Mouse (Mus musculus) olfactory bulb, adult 2 months (tissue): ENCODE measurements at regions not wholly inside any gene's neighbourhood (a gene's known extent, or its start where the extent isn't known, plus 50 kb on each side); places are given as distances from the start of the nearest gene placed in this dataset.

ENCODE experiments used
- CTCF ChIP-seq: fragments of 200-500 bp; IDR thresholded peaks from 2 replicates; pipeline ENCODE4 v1.5.1; 2012; ENCODE audit warnings: low read depth, mild to moderate bottlenecking, low read length, moderate library complexity; ENCODE audit not compliant: insufficient read depth
- POLR2A ChIP-seq: fragments of 200-500 bp; IDR thresholded peaks from 2 replicates; pipeline ENCODE4 v1.6.1; 2012; ENCODE audit warnings: mild to moderate bottlenecking, low read depth, low read length, moderate library complexity; ENCODE audit not compliant: insufficient read depth

GRCm38 (mm10) chr6:5550067-5550466 lies 54.0 kb upstream of the Pdk4 start:
- TF ChIP-seq POLR2A: no peak
- TF ChIP-seq CTCF: no peak
